Mouse (Mus musculus): Measurements from ENCODE around the gene Olfr93.
"Not testable (repeated sequence)": the region's sequence is repeated elsewhere in the genome, so short reads cannot be mapped to it uniquely, and the experiment has no call there.

Gene Olfr93

GRCm38 (mm10) chr17:37161394-37161793, at the start of gene Olfr93:
TSS of gene Olfr93 (minus strand) at chr17:37161494.
- DNase-seq (ENCODE audit: low spot score in 2 of 2): no peak

GRCm38 (mm10) chr17:37203917-37204236, 42.6 kb upstream of the Olfr93 start:
- DNase-seq (ENCODE audit: low spot score in 2 of 2): no peak

- peak; percentile 46 to 55 for DNase-seq (ENCODE audit: low spot score in 2 of 2)
These were observed 42.1 kb upstream of the Olfr93 start for GRCm38 (mm10) chr17:37203206-37203916.

- DNase-seq (ENCODE audit: low spot score in 2 of 2): no peak
These were observed 39.6 kb upstream of the Olfr93 start, which contains the start of gene Olfr94 for GRCm38 (mm10) chr17:37200894-37201293. TSS of gene Olfr94 (minus strand) at chr17:37200994.

GRCm38 (mm10) chr17:37196845-37197724, 35.8 kb upstream of the Olfr93 start:
- DNase-seq (ENCODE audit: low spot score in 2 of 2): no peak

GRCm38 (mm10) chr17:37194782-37195181, 33.5 kb upstream of the Olfr93 start:
- no peak for DNase-seq (ENCODE audit: low spot score in 2 of 2)

GRCm38 (mm10) chr17:37193656-37194055, 32.4 kb upstream of the Olfr93 start, which contains the start of gene Ubd:
TSS of gene Ubd (plus strand) at chr17:37193892.
- no peak for DNase-seq (ENCODE audit: low spot score in 2 of 2)

- no peak for DNase-seq (ENCODE audit: low spot score in 2 of 2)
These were observed 31.7 kb upstream of the Olfr93 start for GRCm38 (mm10) chr17:37193032-37193431.

GRCm38 (mm10) chr17:37190711-37191110, 29.4 kb upstream of the Olfr93 start:
- DNase-seq (ENCODE audit: low spot score in 2 of 2): no peak

- DNase-seq (ENCODE audit: low spot score in 2 of 2): no peak
These were observed 24.2 kb upstream of the Olfr93 start for GRCm38 (mm10) chr17:37185474-37185873.

GRCm38 (mm10) chr17:37131366-37131765, 29.9 kb downstream of the Olfr93 start:
- not testable (repeated sequence) for DNase-seq (ENCODE audit: low spot score in 2 of 2)

- DNase-seq (ENCODE audit: low spot score in 2 of 2): no peak
These were observed 41.3 kb downstream of the Olfr93 start, which contains the start of gene Olfr92 for GRCm38 (mm10) chr17:37119988-37120387. TSS of gene Olfr92 (minus strand) at chr17:37120088.

- DNase-seq (ENCODE audit: low spot score in 2 of 2): no peak
These were observed 63.1 kb downstream of the Olfr93 start, which contains the start of gene Olfr91 for GRCm38 (mm10) chr17:37098178-37098577. TSS of gene Olfr91 (minus strand) at chr17:37098278.

- no peak for DNase-seq (ENCODE audit: low spot score in 2 of 2)
These were observed 68.0 kb downstream of the Olfr93 start for GRCm38 (mm10) chr17:37093289-37093688.

GRCm38 (mm10) chr17:37092198-37092597, 69.1 kb downstream of the Olfr93 start:
- DNase-seq (ENCODE audit: low spot score in 2 of 2): no peak

Data from spleen, postnatal 36 days (tissue).